ENCODE assay signal across 9 mouse cellular contexts in genomic region chrX:105104175-105104574, GRCm38 (mm10). TPM values are rescaled to one million over a fixed set of nuclear protein-coding genes. Genes with fewer than 3 reads are reported as not detected.
A peak's percentile ranks its signal among the peaks of the same experiment; 100 is the strongest.
DNase-seq lines count a peak whose midpoint lies in the region; ATAC-seq and TF ChIP-seq lines count a peak whose summit lies in the region.
"Had no signal": no experiment of that assay in that cellular context is flagged by ENCODE, and none has a peak within 500 bp of the region (broad histone marks: within the 10 kb centered on the region; RNA-seq: fewer than 3 reads in every experiment).

No protein-coding gene starts in this region.

- no peak overlapping the region for H3K9ac ChIP-seq in kidney, postnatal 0 days (ENCODE audit: low read depth, low read length)
- H3K9ac ChIP-seq in kidney, embryonic 15.5 days: no peak overlapping the region
- H3K9ac ChIP-seq in CH12.LX (ENCODE audit: insufficient read depth, low read depth): no peak overlapping the region
- H3K9ac ChIP-seq: limb, embryonic 12.5 days had no signal

- no peaks in the 10 kb centered on the region for H3K79me2 ChIP-seq in CH12.LX (replicated peaks; ENCODE audit: control insufficient read depth, extremely low read depth, insufficient read depth, poor library complexity, severe bottlenecking)

- peak; percentile 45 for TF ChIP-seq RAD21 in CH12.LX (IDR thresholded peaks at IDR 0.05; ENCODE audit: low read depth, low read length)

- DNase-seq in cerebellum, adult 11 months: peak; percentile 10
- no peak for DNase-seq in cerebellum, postnatal 36 days
- DNase-seq in kidney, postnatal 0 days (ENCODE audit: low spot score): peak; percentile 53
- DNase-seq in CH12.LX (ENCODE audit: extremely low read depth): peak; percentile 33
- peak; percentile 43 for DNase-seq in embryo, embryonic 11 days
- peak; percentile 74 for DNase-seq in retina, embryonic 14.5 days (ENCODE audit: low spot score)
- DNase-seq in left cerebral cortex, adult 11 months (ENCODE audit: low spot score): no peak

- dilution Hi-C loops in CH12.LX (cut with MboI; ENCODE audit: extremely low pct_ligation_motif_present, extremely low pct_unique_long_range_greater_than_20kb, low sequenced_read_pairs): no loop called here

- WGBS in kidney, postnatal 0 days: 48% methylated on average over 5 of the region's 5 CpGs
- 52% methylated on average over 5 of the region's 5 CpGs for WGBS in kidney, embryonic 15.5 days

- H3K27me3 ChIP-seq in kidney, postnatal 0 days (ENCODE audit: insufficient read depth, low read length): no peaks in the 10 kb centered on the region
- H3K27me3 ChIP-seq in kidney, embryonic 15.5 days: no peaks in the 10 kb centered on the region
- H3K27me3 ChIP-seq in CH12.LX (replicated peaks): no peaks in the 10 kb centered on the region
- H3K27me3 ChIP-seq: limb, embryonic 12.5 days had no signal

- TF ChIP-seq EP300 in CH12.LX (IDR thresholded peaks at IDR 0.05; ENCODE audit: low read length): no peak

- no peak for ATAC-seq in kidney, postnatal 0 days (replicated peaks; ENCODE audit: low FRiP score, low read depth)
- ATAC-seq in kidney, embryonic 15.5 days (replicated peaks; ENCODE audit: low FRiP score): no peak

- no peak for TF ChIP-seq POLR2A in CH12.LX (IDR thresholded peaks at IDR 0.05; ENCODE audit: low read depth, low read length)

- no peak overlapping the region for H3K4me3 ChIP-seq in kidney, postnatal 0 days (replicated peaks; ENCODE audit: low read depth, low read length)
- no peak overlapping the region for H3K4me3 ChIP-seq in kidney, embryonic 15.5 days (replicated peaks)
- H3K4me3 ChIP-seq in CH12.LX (replicated peaks in 1 of 3; ENCODE audit: low read depth in 2 of 3, low read length in 2 of 3, poor library complexity in 1 of 3): no peak overlapping the region
- H3K4me3 ChIP-seq: limb, embryonic 12.5 days had no signal

- TF ChIP-seq CTCF in kidney, postnatal 0 days (IDR thresholded peaks at IDR 0.05; ENCODE audit: low read depth): peak; percentile 81
- peak in 1 of 2 experiments; percentile 55; a peak in 2 of 4 replicates for TF ChIP-seq CTCF in CH12.LX (conservative IDR thresholded peaks at IDR 0.05 in 1 of 2, IDR thresholded peaks at IDR 0.05 in 1 of 2; ENCODE audit: low read depth in 2 of 2, low read length in 2 of 2)

- H3K4me2 ChIP-seq in kidney, postnatal 0 days (ENCODE audit: low read length): no peak overlapping the region
- no peak overlapping the region for H3K4me2 ChIP-seq in kidney, embryonic 15.5 days
- no peak overlapping the region for H3K4me2 ChIP-seq in CH12.LX (ENCODE audit: insufficient read depth, low read depth, poor library complexity, severe bottlenecking)
- H3K4me2 ChIP-seq: limb, embryonic 12.5 days had no signal

- H3K36me3 ChIP-seq in kidney, postnatal 0 days (ENCODE audit: insufficient read depth, low read length): no peaks in the 10 kb centered on the region
- 0 out of 2 replicates have a peak, but pooled peaks cover 4% of the 10 kb centered on the region for H3K36me3 ChIP-seq in kidney, embryonic 15.5 days
- H3K36me3 ChIP-seq in CH12.LX (replicated peaks in 1 of 2; ENCODE audit: control insufficient read depth in 1 of 2, insufficient read depth in 1 of 2, low read length in 1 of 2): peaks cover 9 to 29% of the 10 kb centered on the region in 2 experiments

- no peaks in the 10 kb centered on the region for H3K4me1 ChIP-seq in kidney, postnatal 0 days (replicated peaks; ENCODE audit: insufficient read depth, low read length)
- no peaks in the 10 kb centered on the region for H3K4me1 ChIP-seq in kidney, embryonic 15.5 days
- no peaks in the 10 kb centered on the region for H3K4me1 ChIP-seq in CH12.LX (ENCODE audit: control insufficient read depth in 1 of 2, insufficient read depth in 2 of 2)
- H3K4me1 ChIP-seq: limb, embryonic 12.5 days had no signal

- H3K27ac ChIP-seq in kidney, postnatal 0 days: no peak overlapping the region
- no peak overlapping the region for H3K27ac ChIP-seq in kidney, embryonic 15.5 days
- H3K27ac ChIP-seq in CH12.LX (ENCODE audit: insufficient read depth, low read depth): no peak overlapping the region
- H3K27ac ChIP-seq: limb, embryonic 12.5 days had no signal

- in situ Hi-C loops in CH12.LX (cut with MboI; ENCODE audit: low pct_ligation_motif_present, low pct_unique_long_range_greater_than_20kb, low sequenced_read_pairs): no loop called here

- no peaks in the 10 kb centered on the region for H3K9me3 ChIP-seq in kidney, postnatal 0 days (replicated peaks; ENCODE audit: low read length)
- no peaks in the 10 kb centered on the region for H3K9me3 ChIP-seq in kidney, embryonic 15.5 days (replicated peaks)
- no peaks in the 10 kb centered on the region for H3K9me3 ChIP-seq in CH12.LX (replicated peaks; ENCODE audit: low read length)
- H3K9me3 ChIP-seq: limb, embryonic 12.5 days had no signal

TF ChIP-seq in CH12.LX, 34 proteins besides CTCF, POLR2A, EP300 and RAD21:
- TF ChIP-seq GABPA (IDR thresholded peaks at IDR 0.05; ENCODE audit: insufficient replicate concordance, low read depth, low read length) (no peak), SIN3A (IDR thresholded peaks at IDR 0.05; ENCODE audit: low read length) (no peak), MAFK (IDR thresholded peaks at IDR 0.05; ENCODE audit: insufficient replicate concordance, low read length) (no peak), E2F4 (IDR thresholded peaks at IDR 0.05; ENCODE audit: insufficient replicate concordance, low read depth, low read length) (no peak), ZKSCAN1 (IDR thresholded peaks at IDR 0.05; ENCODE audit: borderline replicate concordance, low read depth, low read length) (no peak), USF1 (IDR thresholded peaks at IDR 0.05; ENCODE audit: low read depth, low read length) (no peak), BHLHE40 (IDR thresholded peaks at IDR 0.05; ENCODE audit: low read depth, low read length) (no peak), KAT2A (IDR thresholded peaks at IDR 0.05; ENCODE audit: insufficient replicate concordance, low read length) (no peak), JUN (IDR thresholded peaks at IDR 0.05; ENCODE audit: insufficient read depth, low read depth, low read length) (no peak), TBP (conservative IDR thresholded peaks at IDR 0.05; ENCODE audit: low read depth, low read length) (no peak), NRF1 (IDR thresholded peaks at IDR 0.05; ENCODE audit: low read depth, low read length) (no peak), MAX (IDR thresholded peaks at IDR 0.05; ENCODE audit: low read length) (no peak), USF2 (conservative IDR thresholded peaks at IDR 0.05; ENCODE audit: low read depth, low read length) (no peak), ETS1 (conservative IDR thresholded peaks at IDR 0.05; ENCODE audit: low read depth, low read length) (no peak), UBTF (IDR thresholded peaks at IDR 0.05; ENCODE audit: low read depth, low read length) (no peak), MAZ (IDR thresholded peaks at IDR 0.05; ENCODE audit: low read depth, low read length) (no peak), ZMIZ1 (IDR thresholded peaks at IDR 0.05; ENCODE audit: low read depth, low read length) (no peak), CHD1 (IDR thresholded peaks at IDR 0.05; ENCODE audit: low read depth, low read length) (no peak), NELFE (IDR thresholded peaks at IDR 0.05; ENCODE audit: low read depth, low read length) (no peak), POLR2AphosphoS2 (IDR thresholded peaks at IDR 0.05; ENCODE audit: low read depth, low read length) (no peak)

RNA-seq across cellular contexts. Expression of gene Magee1, which starts 16.0 kb away (rescaled TPM):
- polyA plus RNA-seq in kidney, postnatal 0 days (2015; fragmentation: Nextera tagmentation; extraction: Ambion mirVana): 8.2 and 9.3 TPM in 2 replicates
- polyA plus RNA-seq in kidney, embryonic 15.5 days (2015; fragmentation: Nextera tagmentation; extraction: Ambion mirVana): 16.0 and 18.1 TPM in 2 replicates
- total RNA-seq in CH12.LX (2012; rRNA removed): 0.98 and 1.4 TPM in 2 replicates
- total RNA-seq in CH12.LX (2014; rRNA removed): 0.88 and 0.94 TPM in 2 replicates
- 1.2 and 1.3 TPM in 2 replicates for polyA plus RNA-seq in CH12.LX (2012; ENCODE audit: insufficient read length, low read depth)

RNA-seq across cellular contexts. Expression of gene Pbdc1, which starts 24.6 kb away (rescaled TPM):
- polyA plus RNA-seq in kidney, postnatal 0 days (2015; fragmentation: Nextera tagmentation; extraction: Ambion mirVana): 47.5 and 49.0 TPM in 2 replicates
- 64.1 and 67.8 TPM in 2 replicates for polyA plus RNA-seq in kidney, embryonic 15.5 days (2015; fragmentation: Nextera tagmentation; extraction: Ambion mirVana)
- total RNA-seq in CH12.LX (2012; rRNA removed): 30.9 and 41.3 TPM in 2 replicates
- total RNA-seq in CH12.LX (2014; rRNA removed): 56.1 and 57.1 TPM in 2 replicates
- polyA plus RNA-seq in CH12.LX (2012; ENCODE audit: insufficient read length, low read depth): 59.4 and 71.4 TPM in 2 replicates

Comparison
In these comparisons a context has a peak if more than half of its experiments do, and no peak if none do; other contexts are left out.
1. DNase-seq: peak in cerebellum, adult 11 months (single experiment), kidney, postnatal 0 days (single experiment), CH12.LX (single experiment), embryo, embryonic 11 days (single experiment) and retina, embryonic 14.5 days (single experiment); none in cerebellum, postnatal 36 days (0 of 2) and left cerebral cortex, adult 11 months (single experiment).